Mouse (Mus musculus): ENCODE results near the gene Cd300a.

Gene Cd300a

DNA sequence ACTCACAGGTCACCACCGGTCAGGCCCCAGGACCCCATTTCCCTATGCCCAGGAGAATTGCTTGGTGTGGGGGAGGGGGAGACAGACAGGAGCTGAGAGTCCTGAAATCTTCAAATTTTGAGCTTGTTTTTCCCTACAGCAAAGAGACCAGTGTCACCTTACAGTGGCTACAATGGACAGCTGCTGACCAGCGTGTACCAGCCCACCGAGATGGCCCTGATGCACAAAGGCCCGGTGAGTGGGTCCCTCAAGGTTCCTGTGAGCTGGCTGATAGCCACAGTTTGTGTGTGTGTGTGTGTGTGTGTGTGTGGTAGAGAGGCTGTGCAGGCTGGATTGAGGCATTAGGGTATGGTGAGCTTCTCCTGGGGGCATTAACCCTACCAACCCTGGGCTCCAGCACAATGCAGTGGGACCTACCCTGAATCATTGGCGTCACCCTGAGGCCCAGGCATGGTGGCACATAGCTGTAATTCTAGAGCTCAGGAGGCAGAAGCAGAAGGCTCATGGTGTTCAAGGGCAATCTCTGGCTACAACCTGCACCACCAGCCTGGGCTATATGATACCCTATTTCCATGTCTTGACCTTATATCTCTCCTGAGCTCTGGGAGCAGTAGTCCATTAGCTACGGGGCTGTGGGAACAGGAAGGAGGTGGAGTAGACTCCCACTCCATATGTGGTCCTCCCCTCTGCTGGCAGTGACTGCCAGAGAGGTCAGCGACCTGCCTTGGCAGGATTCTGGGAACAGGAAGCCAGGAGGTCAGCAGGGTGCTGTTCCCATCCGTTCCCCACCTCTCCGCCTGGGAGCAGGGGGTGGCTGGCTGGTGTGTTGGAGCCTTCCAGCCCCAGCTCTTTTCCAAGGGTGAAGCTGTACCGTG lies 23.1 kb upstream of the Cd300a start:
- no peak for DNase-seq (ENCODE audit: low read depth, low spot score)

GRCm38 (mm10) chr11:114867361-114868235 lies 22.2 kb upstream of the Cd300a start:
- DNase-seq (ENCODE audit: low read depth, low spot score) = no peak

GRCm38 (mm10) chr11:114868280-114868679 lies 21.6 kb upstream of the Cd300a start:
- no peak for DNase-seq (ENCODE audit: low read depth, low spot score)

- DNase-seq (ENCODE audit: low read depth, low spot score) = no peak
Observed at GRCm38 (mm10) chr11:114869787-114870186, 20.1 kb upstream of the Cd300a start.

GRCm38 (mm10) chr11:114871540-114871939 lies 18.3 kb upstream of the Cd300a start:
- DNase-seq (ENCODE audit: low read depth, low spot score) = no peak

DNA sequence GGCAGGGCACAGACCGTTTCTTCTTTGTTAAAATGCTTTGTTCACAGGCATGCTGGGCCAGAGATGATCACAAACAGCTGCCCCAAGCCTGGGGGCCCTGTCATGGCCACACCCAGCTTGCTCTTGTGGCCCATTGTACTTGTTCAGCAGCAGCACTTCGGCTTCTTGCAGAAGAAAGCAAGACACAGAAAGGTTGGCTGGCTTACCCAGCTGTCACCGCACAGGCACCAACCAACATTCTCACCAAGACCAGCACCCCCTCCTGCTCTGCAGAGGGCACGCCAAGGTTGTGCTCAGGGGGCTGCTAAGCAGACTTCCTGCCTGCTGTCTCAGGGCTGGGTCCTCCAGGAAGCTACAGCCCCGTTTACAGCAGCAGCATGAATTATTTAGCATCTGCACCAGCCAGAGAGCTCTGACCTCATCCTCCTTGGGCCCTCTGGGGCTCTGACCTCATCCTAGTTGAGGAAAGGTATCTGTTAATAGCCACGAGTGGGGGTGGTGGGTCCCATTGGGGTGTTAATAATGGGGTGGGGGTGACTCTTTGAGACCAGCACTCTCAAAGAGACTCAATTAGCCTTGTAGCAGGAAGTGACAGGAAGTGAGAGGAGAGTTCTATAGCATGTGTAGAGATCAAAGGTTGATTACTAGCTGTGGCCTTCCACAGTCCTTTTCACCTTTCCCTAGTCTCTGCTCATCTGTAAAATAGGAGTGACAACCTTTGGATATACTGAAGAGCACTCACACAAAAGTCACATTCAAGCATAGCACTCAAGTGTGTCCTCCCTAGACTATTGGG lies 16.6 kb upstream of the Cd300a start:
- no peak for DNase-seq (ENCODE audit: low read depth, low spot score)

- DNase-seq (ENCODE audit: low read depth, low spot score) = no peak
Observed at GRCm38 (mm10) chr11:114874226-114875145, 15.4 kb upstream of the Cd300a start.

DNA sequence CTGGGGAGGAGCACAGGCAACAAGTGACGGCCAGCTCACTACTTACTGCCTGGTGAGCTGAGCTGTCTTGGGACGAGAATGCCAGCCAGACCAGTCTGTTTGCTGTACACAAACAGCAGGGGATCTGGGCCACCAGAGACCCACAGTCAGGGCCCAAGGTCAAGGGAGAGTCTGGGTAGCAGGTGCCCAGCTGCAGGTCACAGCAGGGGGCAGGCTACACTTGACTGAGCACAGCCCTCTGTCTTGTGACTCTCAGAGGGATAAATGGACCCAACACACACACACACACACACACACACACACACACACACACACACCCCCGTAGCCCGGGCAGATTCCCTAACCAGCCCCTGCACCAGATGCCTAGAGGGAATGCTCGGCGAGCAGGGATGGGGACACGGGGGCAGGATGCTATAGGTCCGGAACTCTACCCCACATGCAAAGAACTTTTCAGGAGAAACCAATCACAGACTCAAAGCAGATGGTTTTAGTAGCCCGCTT lies 14.5 kb upstream of the Cd300a start:
- no peak for DNase-seq (ENCODE audit: low read depth, low spot score)

DNA sequence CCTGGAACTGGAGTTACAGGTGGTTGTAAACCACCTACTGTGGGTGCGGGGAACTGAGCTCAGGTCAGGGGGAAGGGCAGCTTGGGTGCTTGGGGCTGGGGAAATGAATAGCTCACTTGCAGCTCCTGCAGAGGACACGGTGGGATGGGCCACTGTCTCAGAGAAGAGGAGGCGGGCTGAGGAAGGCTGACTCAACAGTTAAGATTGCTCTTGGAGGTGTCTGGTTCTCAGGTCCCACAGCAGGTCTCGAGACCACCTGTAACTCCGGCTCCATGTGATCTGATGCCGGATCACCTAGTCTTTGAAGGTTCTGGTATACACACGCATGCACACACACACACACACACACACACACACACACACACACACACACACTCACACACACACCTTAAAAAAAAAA lies 13.7 kb upstream of the Cd300a start:
- DNase-seq (ENCODE audit: low read depth, low spot score) = no peak

DNA sequence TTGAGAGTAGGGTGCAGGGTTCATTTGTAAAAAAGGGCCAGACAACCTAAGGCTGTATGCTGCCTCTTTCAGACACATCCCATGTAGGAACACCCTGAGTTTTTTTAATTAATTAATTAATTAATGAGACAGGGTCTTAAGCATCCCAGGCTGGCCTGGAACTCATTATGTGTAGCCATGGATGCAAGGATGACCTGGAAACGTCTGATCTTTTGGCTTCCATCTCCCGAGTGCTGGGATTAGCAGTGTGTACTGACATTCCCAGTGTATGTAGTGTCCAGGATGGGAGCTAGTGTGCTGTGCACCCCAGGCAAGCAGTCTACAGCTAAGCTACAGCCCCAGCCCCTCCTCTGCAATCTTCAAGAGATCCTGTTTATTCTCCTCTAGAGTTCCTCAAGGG lies 13.2 kb upstream of the Cd300a start:
- no peak for DNase-seq (ENCODE audit: low read depth, low spot score)

DNA sequence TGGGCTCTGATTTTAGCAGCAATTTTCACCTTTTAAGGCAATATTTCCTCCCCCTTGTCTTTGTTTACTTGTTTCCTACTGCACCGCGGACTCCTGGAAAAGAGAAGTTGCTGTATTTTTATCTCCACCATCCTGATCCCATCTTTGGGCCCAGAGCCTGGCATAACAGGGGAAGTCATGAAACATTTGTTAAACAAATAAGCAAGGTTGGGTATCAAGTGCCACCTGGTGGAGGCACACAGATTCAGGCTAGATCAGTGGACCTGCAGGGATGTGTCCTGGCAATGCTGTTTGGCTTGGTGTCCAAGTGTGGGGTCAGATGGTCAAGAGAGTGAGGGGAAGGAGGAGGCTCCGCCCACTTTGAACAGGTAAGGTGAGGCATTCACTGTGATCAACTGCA lies 12.7 kb upstream of the Cd300a start:
- no peak for DNase-seq (ENCODE audit: low read depth, low spot score)

GRCm38 (mm10) chr11:114879666-114880065 lies 10.2 kb upstream of the Cd300a start:
- no peak for DNase-seq (ENCODE audit: low read depth, low spot score)

DNA sequence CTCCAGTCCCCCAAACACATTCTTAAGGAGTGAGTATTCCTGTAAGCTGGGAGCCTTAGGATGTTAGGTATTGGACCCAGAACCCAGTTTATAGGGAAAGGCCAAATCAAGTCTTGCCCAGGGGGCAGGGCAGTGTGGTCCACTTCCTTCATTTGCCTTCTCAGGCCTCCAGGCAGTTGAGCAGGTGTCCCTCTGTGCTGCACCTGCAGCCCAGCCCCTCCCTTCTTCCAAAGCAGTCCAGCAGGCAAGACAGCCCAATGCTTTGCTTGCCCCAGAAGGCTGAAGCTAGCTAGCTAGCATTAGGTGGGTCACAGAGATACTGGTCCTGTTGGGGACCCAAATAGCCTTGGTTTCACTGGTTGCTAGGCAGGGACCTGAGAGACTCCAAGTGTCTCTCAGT lies 9.7 kb upstream of the Cd300a start:
- no peak for DNase-seq (ENCODE audit: low read depth, low spot score)

DNA sequence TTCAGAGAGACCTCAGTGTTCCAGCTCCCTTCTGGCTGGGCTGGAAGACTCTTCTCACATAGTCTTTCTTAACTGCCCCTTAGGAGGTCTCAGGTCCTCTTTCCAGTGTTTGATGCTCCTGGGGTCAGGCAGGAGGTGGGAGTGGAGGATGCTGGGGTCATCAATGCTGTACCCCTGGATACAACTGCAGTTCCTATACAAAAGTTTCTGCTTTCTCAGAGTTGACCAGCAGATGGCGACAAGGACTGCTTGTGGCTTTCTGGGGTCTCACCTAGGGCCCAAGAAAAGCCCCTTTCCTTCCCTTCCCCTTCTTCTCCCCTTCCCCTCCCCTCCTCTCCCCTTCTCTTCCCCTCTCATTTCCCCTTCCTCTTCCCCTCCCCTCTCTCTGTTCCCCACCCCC lies 9.3 kb upstream of the Cd300a start:
- peak; percentile 31 for DNase-seq (ENCODE audit: low read depth, low spot score)

DNA sequence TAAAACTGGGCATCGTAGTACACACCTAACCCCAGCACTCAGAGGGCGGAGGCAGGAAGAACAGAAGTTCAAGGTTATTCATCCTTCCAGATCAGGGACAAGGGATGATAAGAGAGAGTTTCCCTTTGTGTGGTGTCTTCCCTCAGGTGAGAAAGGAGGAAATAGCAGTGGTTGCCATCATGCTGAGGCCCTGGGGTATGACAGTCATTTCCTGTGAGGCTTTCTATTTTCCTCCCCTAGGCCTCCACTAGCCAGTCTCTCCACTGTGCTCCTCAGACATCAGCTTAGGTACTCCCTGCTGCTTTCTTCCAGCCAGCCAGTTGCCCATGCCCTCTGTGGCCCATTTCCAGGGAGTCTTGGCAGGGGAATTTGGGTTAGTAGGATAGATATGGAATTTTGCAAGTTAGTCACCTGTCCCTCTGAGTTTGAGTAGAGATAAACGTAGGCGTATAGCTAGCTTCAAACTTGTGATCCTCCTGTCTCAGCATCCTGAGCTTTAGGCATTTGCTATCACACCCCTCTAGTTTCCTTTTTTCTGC lies 6.5 kb upstream of the Cd300a start:
- no peak for DNase-seq (ENCODE audit: low read depth, low spot score)

DNA sequence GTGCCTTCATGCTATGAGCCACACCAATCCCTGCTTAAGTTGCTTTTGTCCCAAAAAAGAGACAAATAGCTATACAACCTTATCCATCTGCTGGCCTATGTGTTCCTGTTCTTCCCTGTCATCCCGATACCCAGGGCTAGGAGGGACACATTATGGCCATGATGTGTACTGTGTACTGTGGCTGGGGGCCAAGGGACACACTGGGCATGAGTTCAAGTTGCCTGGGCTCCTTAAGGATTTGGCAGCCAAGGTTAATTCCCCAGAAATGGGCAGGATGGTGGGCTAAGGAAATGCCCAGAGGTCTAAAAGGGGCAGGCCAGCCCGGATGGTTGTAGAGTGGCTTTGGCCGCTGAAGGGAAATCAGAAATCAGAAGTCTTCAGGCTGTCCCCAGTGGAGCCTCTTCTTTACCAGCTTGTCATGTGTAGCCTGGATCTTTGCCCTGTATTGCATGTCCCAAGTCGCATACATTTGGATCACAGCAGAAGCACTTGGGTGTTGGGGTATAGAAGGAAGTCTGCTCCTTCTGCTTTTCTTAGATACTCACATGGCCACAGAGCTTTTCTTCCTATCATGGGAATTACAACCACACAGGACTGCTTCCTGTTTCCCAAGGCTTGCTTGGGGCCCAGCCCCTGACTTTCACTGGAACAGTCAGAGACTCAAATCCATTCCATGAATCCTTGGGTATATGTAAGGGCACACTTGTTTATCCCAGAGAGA lies 5.3 kb upstream of the Cd300a start:
- no peak for DNase-seq (ENCODE audit: low read depth, low spot score)

- no peak for DNase-seq (ENCODE audit: low read depth, low spot score)
Observed at GRCm38 (mm10) chr11:114890542-114890941, 701 bp downstream of the Cd300a start.

DNA sequence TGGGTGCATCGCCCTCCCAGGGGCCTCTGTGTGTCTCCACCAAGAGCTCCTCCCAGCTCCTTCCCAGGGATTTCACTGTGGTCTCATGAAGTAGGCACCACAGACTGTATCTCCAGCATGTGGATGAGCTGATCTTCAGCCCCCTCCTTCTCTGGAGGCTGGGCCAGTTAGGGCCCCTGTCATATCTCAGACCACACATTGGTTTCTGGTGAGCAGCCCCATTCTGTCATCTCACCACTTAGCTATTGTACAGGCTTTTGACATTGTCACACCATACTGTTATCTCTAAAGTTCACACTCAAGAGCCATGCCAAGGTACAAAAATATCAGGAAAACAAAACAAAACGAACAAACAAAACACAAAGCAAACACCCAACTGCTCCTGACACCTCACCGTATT lies 6.2 kb downstream of the Cd300a start:
- no peak for DNase-seq (ENCODE audit: low read depth, low spot score)

DNA sequence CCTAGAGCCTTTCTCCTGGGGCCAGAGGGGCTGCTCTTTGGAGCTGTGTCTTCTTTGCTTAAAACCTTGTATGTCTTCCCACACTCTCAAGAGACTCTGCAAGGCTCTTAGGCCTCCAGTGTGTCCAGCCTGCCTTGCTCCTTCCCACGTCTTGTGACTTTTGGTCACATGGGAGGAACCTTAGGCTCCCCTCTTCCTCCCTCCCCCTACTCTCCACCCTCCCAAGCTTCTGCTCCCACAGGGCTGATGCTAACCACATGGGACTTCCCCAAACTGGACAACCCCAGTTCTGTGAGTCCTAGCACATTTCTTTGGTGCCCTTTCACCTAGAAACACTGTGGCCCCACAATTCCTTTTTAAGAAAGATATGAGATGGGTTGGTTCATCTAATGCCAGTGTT lies 8.2 kb downstream of the Cd300a start:
- DNase-seq (ENCODE audit: low read depth, low spot score) = no peak

GRCm38 (mm10) chr11:114903224-114903623 lies 13.4 kb downstream of the Cd300a start:
- no peak for DNase-seq (ENCODE audit: low read depth, low spot score)
